Mouse (Mus musculus): ENCODE measurements around the gene Nme4. TPM values are rescaled to one million over a fixed set of nuclear protein-coding genes. Genes with fewer than 3 reads are reported as not detected.
A peak's percentile ranks its signal among the peaks of the same experiment; 100 is the strongest.

Nme4 gene
- polyA plus RNA-seq, 1 experiment from 2014 or later = 40.0 TPM

DNA sequence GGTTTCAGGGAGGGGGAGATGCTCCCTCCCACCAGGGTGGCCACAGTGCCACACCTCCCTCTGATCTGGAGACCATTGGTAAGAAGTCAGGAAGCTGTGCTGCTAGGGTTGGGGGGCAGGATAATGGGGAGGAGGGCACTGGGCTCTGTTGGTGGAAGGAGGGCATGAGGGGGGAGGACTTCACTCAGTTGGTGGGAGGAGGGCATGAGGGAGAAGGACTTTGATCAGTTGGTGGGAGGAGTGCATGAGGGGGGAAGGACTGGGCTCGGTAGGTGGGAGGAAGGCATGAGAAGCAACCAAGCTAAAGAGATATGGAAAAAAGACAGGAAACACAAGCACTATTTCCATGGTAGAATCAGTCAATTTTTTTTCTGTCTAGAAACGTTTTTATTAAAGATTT lies 14.5 kb downstream of the Nme4 start:
- Histone ChIP-seq H3K27me3 (replicated peaks; ENCODE audit: control insufficient read depth, insufficient read depth, low read length) (no peaks in the 10 kb centered on the region), H3K27ac (ENCODE audit: low read depth, low read length) (no peak overlapping the region), H3K36me3 (ENCODE audit: control insufficient read depth, insufficient read depth, low read length) (0 out of 2 replicates have a peak, but pooled peaks cover 4% of the 10 kb centered on the region), H3K4me2 (ENCODE audit: low read length) (no peak overlapping the region), H3K9ac (ENCODE audit: low read length) (no peak overlapping the region), H3K9me3 (replicated peaks; ENCODE audit: control insufficient read depth, low read length) (no peaks in the 10 kb centered on the region), H3K4me1 (ENCODE audit: control insufficient read depth, insufficient read depth, low read length) (no peaks in the 10 kb centered on the region), H3K4me3 (ENCODE audit: low read depth, low read length) (no peak overlapping the region)
- 45% methylated on average over 2 of the region's 2 CpGs for WGBS
- DNase-seq (ENCODE audit: low spot score) (no peak), ATAC-seq (no peak)

DNA sequence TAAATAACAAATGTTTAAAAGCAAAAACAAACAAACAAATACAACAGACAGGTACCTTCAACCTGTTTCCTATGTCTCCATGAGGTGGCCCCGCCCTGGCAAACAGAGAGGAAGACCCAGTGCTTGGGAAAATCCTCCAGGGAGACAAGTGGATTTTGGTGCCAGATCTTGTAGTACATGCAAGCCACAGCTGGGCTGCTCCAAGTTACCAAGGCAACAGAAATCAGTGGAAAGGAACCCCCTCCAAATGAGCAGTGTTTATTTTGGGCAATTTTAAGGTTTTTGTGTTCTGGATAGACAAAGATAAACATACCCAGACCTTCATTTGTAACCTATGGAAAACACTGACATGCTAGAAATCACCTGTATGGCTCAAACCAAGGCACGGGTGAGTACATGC lies 16.6 kb downstream of the Nme4 start:
- WGBS = 70% methylated on average over 2 of the region's 2 CpGs
- Histone ChIP-seq H3K9me3 (replicated peaks; ENCODE audit: control insufficient read depth, low read length) (no peaks in the 10 kb centered on the region), H3K27ac (ENCODE audit: low read depth, low read length) (no peak overlapping the region), H3K9ac (ENCODE audit: low read length) (no peak overlapping the region), H3K4me3 (ENCODE audit: low read depth, low read length) (no peak overlapping the region), H3K4me1 (ENCODE audit: control insufficient read depth, insufficient read depth, low read length) (no peaks in the 10 kb centered on the region), H3K4me2 (ENCODE audit: low read length) (no peak overlapping the region), H3K27me3 (replicated peaks; ENCODE audit: control insufficient read depth, insufficient read depth, low read length) (no peaks in the 10 kb centered on the region), H3K36me3 (ENCODE audit: control insufficient read depth, insufficient read depth, low read length) (0 out of 2 replicates have a peak, but pooled peaks cover 4% of the 10 kb centered on the region)
- ATAC-seq (no peak), DNase-seq (ENCODE audit: low spot score) (peak; percentile 28)

DNA sequence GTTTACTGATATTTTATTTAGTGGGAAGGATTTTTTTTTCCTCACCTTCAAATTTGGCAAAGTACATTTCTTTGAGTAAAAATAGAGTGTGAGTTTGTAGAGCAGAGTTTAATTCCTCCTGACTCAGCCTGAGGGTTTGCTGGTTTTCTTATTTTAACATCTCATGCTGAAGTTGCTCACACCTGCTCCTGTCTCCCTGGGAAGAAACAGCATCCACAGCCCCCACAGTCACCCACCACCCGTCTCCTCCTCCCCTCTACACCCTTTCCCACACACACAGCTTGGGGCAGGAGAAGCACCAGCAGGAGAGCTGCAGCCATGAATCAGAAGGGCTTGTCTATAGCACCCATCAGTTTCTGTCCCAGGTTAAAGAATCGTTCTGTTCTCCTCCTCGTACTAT lies 20.2 kb downstream of the Nme4 start:
- ATAC-seq (no peak), DNase-seq (ENCODE audit: low spot score) (no peak)
- Histone ChIP-seq H3K4me3 (ENCODE audit: low read depth, low read length) (no peak overlapping the region), H3K4me1 (ENCODE audit: control insufficient read depth, insufficient read depth, low read length) (no peaks in the 10 kb centered on the region), H3K27me3 (replicated peaks; ENCODE audit: control insufficient read depth, insufficient read depth, low read length) (no peaks in the 10 kb centered on the region), H3K27ac (ENCODE audit: low read depth, low read length) (no peak overlapping the region), H3K4me2 (ENCODE audit: low read length) (no peak overlapping the region), H3K9me3 (replicated peaks; ENCODE audit: control insufficient read depth, low read length) (no peaks in the 10 kb centered on the region), H3K9ac (ENCODE audit: low read length) (no peak overlapping the region), H3K36me3 (ENCODE audit: control insufficient read depth, insufficient read depth, low read length) (no peaks in the 10 kb centered on the region)
- WGBS = 69% methylated on average over 3 of the region's 3 CpGs

DNA sequence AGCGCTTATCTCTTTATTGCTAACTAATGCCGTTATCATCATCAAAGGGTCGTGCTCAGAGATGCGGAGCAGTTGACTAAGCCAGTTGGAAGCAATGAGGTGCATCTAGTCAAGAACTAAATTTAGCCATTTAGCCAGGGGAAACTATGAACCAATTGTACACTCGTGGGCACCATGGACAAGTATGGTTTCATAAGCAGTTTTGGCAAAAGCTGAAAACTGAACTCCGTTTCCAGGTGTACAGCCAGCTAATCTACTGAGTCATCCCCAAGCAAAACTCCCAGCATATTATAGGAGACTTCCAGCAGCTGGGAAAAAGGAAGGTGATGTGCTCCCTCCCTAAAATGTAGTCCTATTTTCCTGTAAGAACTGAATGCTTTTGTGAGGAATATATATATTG lies 25.3 kb downstream of the Nme4 start:
- Histone ChIP-seq H3K9ac (ENCODE audit: low read length) (0 out of 2 replicates have a peak overlapping the region, but pooled peaks have one; percentile 13), H3K27me3 (replicated peaks; ENCODE audit: control insufficient read depth, insufficient read depth, low read length) (no peaks in the 10 kb centered on the region), H3K4me3 (ENCODE audit: low read depth, low read length) (peak overlapping the region; percentile 67), H3K9me3 (replicated peaks; ENCODE audit: control insufficient read depth, low read length) (no peaks in the 10 kb centered on the region), H3K4me1 (ENCODE audit: control insufficient read depth, insufficient read depth, low read length) (peaks cover 22% of the 10 kb centered on the region), H3K36me3 (ENCODE audit: control insufficient read depth, insufficient read depth, low read length) (peaks cover 2% of the 10 kb centered on the region), H3K27ac (ENCODE audit: low read depth, low read length) (no peak overlapping the region), H3K4me2 (ENCODE audit: low read length) (peak overlapping the region; percentile 100)
- DNase-seq (ENCODE audit: low spot score) (no peak), ATAC-seq (no peak)
- WGBS = 41% methylated on average over 6 of the region's 6 CpGs

DNA sequence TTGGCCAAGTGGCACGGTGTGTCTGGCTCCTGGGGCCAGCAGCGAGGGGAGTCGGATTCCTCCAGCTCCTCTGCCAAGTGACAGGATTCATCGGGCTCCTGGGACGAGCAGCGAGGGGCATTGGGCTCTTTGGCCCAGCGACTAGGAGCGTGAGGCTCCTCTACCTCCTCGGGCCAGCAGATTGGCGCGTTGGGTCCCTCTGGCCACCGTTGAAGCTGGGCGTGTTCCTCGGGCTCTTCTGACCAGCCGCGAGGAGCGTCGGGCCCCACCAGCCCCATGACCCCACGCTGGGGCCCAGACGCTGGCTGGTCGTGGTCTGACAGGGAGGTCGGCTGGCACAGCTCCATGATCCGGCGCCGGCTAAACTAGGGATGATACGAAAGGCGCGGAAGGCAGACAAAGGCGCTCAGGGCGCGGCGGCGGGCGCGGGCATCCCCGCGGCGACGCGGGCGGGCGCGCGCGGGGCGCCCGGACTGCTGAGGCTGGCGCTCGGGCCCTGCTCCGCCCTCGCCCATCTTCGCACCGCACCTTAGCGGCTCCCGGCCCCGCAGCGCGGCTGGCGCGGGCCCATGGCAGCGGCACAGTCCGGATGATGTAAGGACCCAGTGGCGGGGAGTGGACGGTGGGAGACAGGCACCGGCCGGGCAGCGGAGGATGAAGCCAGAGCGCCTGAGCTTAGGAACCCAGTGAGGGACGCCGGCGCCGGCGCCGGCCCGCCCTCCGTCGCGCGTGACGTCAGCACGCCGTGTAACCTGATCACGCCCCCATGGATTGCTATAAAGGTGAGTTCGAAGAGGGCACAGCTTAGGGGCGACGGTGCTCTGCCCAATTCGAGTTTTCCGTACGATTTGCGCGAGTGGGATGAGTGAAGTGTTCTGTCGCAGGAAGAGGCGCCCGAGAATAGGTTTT lies 26.3 kb downstream of the Nme4 start, which contains the start of gene Rab11fip3:
TSS of gene Rab11fip3 (minus strand) at position 725 of the 909 bp plus-strand sequence.
- ATAC-seq (peak; percentile 95), DNase-seq (ENCODE audit: low spot score) (peak; percentile 95)
- H3K4me1 ChIP-seq (ENCODE audit: control insufficient read depth, insufficient read depth, low read length) = peaks cover 28% of the 10 kb centered on the region
- peaks cover 12% of the 10 kb centered on the region for H3K36me3 ChIP-seq (ENCODE audit: control insufficient read depth, insufficient read depth, low read length)
- WGBS = under 1% methylated on average over 93 of the region's 94 CpGs
- peak within 1 kb of the TSS; percentile 100 for H3K4me2 ChIP-seq (ENCODE audit: low read length)
- peak within 1 kb of the TSS; percentile 91 for H3K27ac ChIP-seq (ENCODE audit: low read depth, low read length)
- peak within 1 kb of the TSS; percentile 97 for H3K9ac ChIP-seq (ENCODE audit: low read length)
- no peaks in the 10 kb centered on the region for H3K27me3 ChIP-seq (replicated peaks; ENCODE audit: control insufficient read depth, insufficient read depth, low read length)
- no peaks in the 10 kb centered on the region for H3K9me3 ChIP-seq (replicated peaks; ENCODE audit: control insufficient read depth, low read length)
- peak within 1 kb of the TSS; percentile 67 for H3K4me3 ChIP-seq (ENCODE audit: low read depth, low read length)

DNA sequence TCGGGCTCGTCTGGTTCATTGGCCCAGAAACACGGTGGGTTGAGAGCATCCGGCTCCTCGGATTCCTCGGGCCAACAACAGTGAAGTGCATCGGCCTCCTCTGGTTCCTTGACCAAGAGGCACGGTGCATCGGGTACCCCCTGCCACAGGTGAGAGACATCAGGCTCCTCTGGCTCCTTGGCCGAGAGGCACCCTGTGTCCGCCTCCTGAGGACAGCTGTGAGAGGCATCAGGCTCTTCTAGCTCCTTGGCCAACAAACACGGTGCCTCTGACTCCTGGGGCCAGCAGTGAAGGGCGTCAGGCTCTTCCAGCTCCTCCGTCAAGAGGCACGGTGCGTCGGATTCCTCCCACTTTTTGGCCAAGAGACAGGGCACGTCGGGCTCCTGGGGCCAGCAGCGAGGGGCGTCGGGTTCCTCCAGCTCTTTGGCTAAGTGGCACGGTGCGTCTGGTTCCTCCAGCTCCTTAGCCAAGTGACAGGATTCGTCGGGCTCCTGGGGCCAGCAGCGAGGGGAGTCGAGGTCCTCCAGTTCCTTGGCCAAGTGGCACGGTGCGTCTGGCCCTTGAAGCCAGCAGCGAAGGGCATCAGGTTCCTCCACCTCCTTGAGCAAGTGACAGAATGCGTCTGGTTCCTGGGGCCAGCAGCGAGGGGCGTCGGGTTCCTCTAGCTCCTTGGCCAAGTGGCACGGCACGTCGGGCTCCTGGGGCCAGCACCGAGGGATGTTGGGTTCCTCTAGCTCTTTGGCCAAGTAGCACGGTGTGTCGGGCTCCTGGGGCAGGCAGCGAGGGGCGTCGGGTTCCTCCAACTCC lies 27.2 kb downstream of the Nme4 start:
- Histone ChIP-seq H3K27ac (ENCODE audit: low read depth, low read length) (peak overlapping the region; percentile 91), H3K4me2 (ENCODE audit: low read length) (peak overlapping the region; percentile 100), H3K27me3 (replicated peaks; ENCODE audit: control insufficient read depth, insufficient read depth, low read length) (no peaks in the 10 kb centered on the region), H3K4me3 (ENCODE audit: low read depth, low read length) (peak overlapping the region; percentile 67), H3K9ac (ENCODE audit: low read length) (peak overlapping the region; percentile 97), H3K36me3 (ENCODE audit: control insufficient read depth, insufficient read depth, low read length) (peaks cover 19% of the 10 kb centered on the region), H3K4me1 (ENCODE audit: control insufficient read depth, insufficient read depth, low read length) (peaks cover 28% of the 10 kb centered on the region), H3K9me3 (replicated peaks; ENCODE audit: control insufficient read depth, low read length) (no peaks in the 10 kb centered on the region)
- DNase-seq (ENCODE audit: low spot score) (peak; percentile 31), ATAC-seq (no peak; the same call in none of the 2 replicates)
- WGBS = under 1% methylated on average over 44 of the region's 44 CpGs

DNA sequence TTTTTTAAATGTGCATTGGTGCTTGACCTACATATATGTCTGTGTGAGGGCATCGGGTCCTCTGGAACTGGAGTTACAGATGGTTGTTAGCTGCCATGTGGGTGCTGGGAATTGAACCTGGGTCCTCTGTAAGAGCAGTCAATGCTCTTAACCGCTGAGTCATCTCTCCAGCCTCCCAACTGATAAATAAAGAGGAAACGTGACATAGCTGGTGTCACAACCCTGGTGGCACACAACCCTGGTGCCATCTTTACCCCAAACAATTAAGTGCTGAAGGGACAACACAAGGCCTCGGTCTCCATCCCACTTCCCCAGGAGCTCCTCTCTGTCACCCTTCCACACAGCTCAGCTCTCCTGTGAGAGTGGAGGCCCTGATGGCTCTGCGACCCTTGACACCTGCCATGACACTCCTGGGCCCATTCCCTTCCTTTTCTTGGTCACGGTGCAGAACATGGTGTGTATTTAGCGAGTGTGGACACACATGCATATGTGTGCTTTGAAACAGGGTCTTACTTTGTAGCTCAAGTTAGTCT lies 28.8 kb downstream of the Nme4 start:
- Histone ChIP-seq H3K4me3 (ENCODE audit: low read depth, low read length) (peak overlapping the region; percentile 67), H3K27ac (ENCODE audit: low read depth, low read length) (no peak overlapping the region), H3K4me2 (ENCODE audit: low read length) (peak overlapping the region; percentile 100), H3K4me1 (ENCODE audit: control insufficient read depth, insufficient read depth, low read length) (peaks cover 28% of the 10 kb centered on the region), H3K9me3 (replicated peaks; ENCODE audit: control insufficient read depth, low read length) (no peaks in the 10 kb centered on the region), H3K27me3 (replicated peaks; ENCODE audit: control insufficient read depth, insufficient read depth, low read length) (no peaks in the 10 kb centered on the region), H3K36me3 (ENCODE audit: control insufficient read depth, insufficient read depth, low read length) (peaks cover 28% of the 10 kb centered on the region), H3K9ac (ENCODE audit: low read length) (peak overlapping the region; percentile 97)
- DNase-seq (ENCODE audit: low spot score) (no peak), ATAC-seq (no peak)
- 88% methylated on average over 7 of the region's 7 CpGs for WGBS

DNA sequence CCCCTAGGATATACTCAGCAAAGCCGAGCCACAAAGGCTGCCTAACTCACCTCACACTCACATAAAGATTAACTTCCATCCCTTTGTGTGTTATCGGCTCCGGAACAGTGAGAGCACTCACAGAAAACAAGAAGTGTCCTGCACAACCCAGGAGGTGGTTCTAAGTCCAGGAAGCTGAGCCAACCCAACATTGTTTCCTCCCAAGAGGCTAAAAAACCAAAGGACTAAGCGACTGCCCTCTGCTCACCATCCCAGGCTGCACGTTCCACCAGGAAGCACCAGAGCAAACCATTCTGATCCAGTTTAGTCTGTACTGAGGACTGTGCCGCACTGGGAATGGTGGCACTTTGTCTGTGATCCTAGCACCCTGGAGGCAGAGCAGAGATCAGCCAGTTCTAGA lies 30.5 kb downstream of the Nme4 start:
- H3K36me3 ChIP-seq (ENCODE audit: control insufficient read depth, insufficient read depth, low read length) = peaks cover 36% of the 10 kb centered on the region
- H3K27ac ChIP-seq (ENCODE audit: low read depth, low read length) = no peak overlapping the region
- H3K4me2 ChIP-seq (ENCODE audit: low read length) = peak overlapping the region; percentile 29
- peaks cover 25% of the 10 kb centered on the region for H3K4me1 ChIP-seq (ENCODE audit: control insufficient read depth, insufficient read depth, low read length)
- peak overlapping the region; percentile 47 for H3K9ac ChIP-seq (ENCODE audit: low read length)
- no peaks in the 10 kb centered on the region for H3K9me3 ChIP-seq (replicated peaks; ENCODE audit: control insufficient read depth, low read length)
- no peaks in the 10 kb centered on the region for H3K27me3 ChIP-seq (replicated peaks; ENCODE audit: control insufficient read depth, insufficient read depth, low read length)
- peak overlapping the region; percentile 6; the same call in 1 of the 2 replicates for H3K4me3 ChIP-seq (ENCODE audit: low read depth, low read length)
- ATAC-seq (no peak), DNase-seq (ENCODE audit: low spot score) (no peak)
- 81% methylated on average over 6 of the region's 6 CpGs for WGBS
